Mouse (Mus musculus) intestine, postnatal 0 days (tissue): ENCODE data around the gene Gale. TPM values are rescaled to one million over a fixed set of nuclear protein-coding genes. Genes with fewer than 3 reads are reported as not detected.

Experiments used
- ATAC-seq: fragments of 200-750 bp; cut with Nextera tagmentation; 2 replicates; pipeline ENCODE4 v1.8.0; 2017; ENCODE audit warnings: mild to moderate bottlenecking, moderate TSS enrichment, moderate library complexity
- H3K27ac ChIP-seq: fragments of 300-500 bp; sonication (generic); 2 replicates; pipeline ENCODE4 v1.5.1; 2014; ENCODE audit warnings: mild to moderate bottlenecking, low read depth, low read length, moderate library complexity
- H3K27me3 ChIP-seq: fragments of 300-500 bp; sonication (generic); replicated peaks from 2 replicates; pipeline ENCODE4 v1.6.1; 2014; ENCODE audit warnings: low read length, mixed read lengths; ENCODE audit not compliant: control insufficient read depth, insufficient read depth
- H3K36me3 ChIP-seq: fragments of 300-500 bp; sonication (generic); 2 replicates; pipeline ENCODE4 v1.6.1; 2014; ENCODE audit warnings: mild to moderate bottlenecking, moderate library complexity; ENCODE audit not compliant: control insufficient read depth, insufficient read depth
- H3K4me1 ChIP-seq: fragments of 300-500 bp; sonication (generic); replicated peaks from 2 replicates; pipeline ENCODE4 v1.6.1; 2014; ENCODE audit warnings: antibody characterized with exemption, low read length, mixed read lengths; ENCODE audit not compliant: control insufficient read depth, insufficient read depth
- H3K4me2 ChIP-seq: fragments of 300-500 bp; sonication (generic); replicated peaks from 2 replicates; pipeline ENCODE4 v1.6.1; 2014; ENCODE audit warnings: low read depth, mild to moderate bottlenecking, moderate library complexity
- H3K4me3 ChIP-seq: fragments of 300-500 bp; sonication (generic); 2 replicates; pipeline ENCODE4 v1.5.1; 2014; ENCODE audit warnings: low read depth, low read length
- H3K9ac ChIP-seq: fragments of 300-500 bp; sonication (generic); 2 replicates; pipeline ENCODE4 v1.6.1; 2014; ENCODE audit warnings: mild to moderate bottlenecking, low read depth, low read length
- H3K9me3 ChIP-seq: fragments of 300-500 bp; sonication (generic); 2 replicates; pipeline ENCODE4 v1.6.1; 2016; ENCODE audit warnings: mixed run types; ENCODE audit not compliant: control insufficient read depth
- CTCF ChIP-seq: sonication (generic); IDR thresholded peaks from 2 replicates; pipeline ENCODE4 v1.5.1; 2016; ENCODE audit warnings: low read depth, mild to moderate bottlenecking, control low read depth, antibody characterized with exemption, moderate library complexity
- WGBS: fragments of 180-500 bp; shearing (Covaris S2); extraction: QIAGEN DNeasy Blood & Tissue Kit; methylation state at CpG from one replicate; pipeline ENCODE4 v1.1.7; 2014; 5-methylcytosine and 5-hydroxymethylcytosine counted together
- polyA plus RNA-seq: library from polyadenylated mRNA; unstranded; fragments of >200 nt; fragmentation: Nextera tagmentation; extraction: Ambion mirVana; gene quantifications from 2 replicates; pipeline ENCODE4 v1.2.1, GENCODE M21; 2015

Gale gene
- polyA plus RNA-seq, 1 experiment from 2014 or later: 131 TPM

DNA sequence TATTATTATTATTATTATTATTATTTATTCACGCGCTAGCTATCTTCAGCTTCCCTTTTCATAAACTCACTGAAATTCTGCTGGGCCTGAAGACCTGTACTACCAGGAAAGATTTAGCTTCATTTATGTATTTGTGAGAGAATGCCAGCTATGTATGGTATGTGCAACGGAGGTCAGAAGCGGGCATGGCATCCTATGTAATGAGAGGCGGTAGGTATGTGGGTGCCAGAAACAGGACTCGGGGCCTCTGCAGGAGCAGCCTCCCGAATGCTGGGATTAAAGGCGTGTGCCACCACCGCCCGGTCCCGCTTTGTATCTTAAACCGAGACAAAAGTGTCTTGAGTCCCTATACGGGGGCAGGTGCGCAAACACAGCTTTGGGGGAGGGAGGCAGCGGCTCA lies 581 bp upstream of the Gale start:
- no peaks in the 10 kb centered on the region for H3K9me3 ChIP-seq
- 0 out of 2 replicates have a peak, but pooled peaks cover 4% of the 10 kb centered on the region for H3K4me1 ChIP-seq
- peaks cover 49% of the 10 kb centered on the region for H3K36me3 ChIP-seq
- TF ChIP-seq CTCF: no peak
- peak overlapping the region; percentile 89 for H3K27ac ChIP-seq
- H3K27me3 ChIP-seq: no peaks in the 10 kb centered on the region
- peak overlapping the region; percentile 97 for H3K4me2 ChIP-seq
- peak overlapping the region; percentile 78 for H3K9ac ChIP-seq
- H3K4me3 ChIP-seq: peak overlapping the region; percentile 70
- ATAC-seq: no peak
- 6% methylated on average over 15 of the region's 15 CpGs for WGBS

DNA sequence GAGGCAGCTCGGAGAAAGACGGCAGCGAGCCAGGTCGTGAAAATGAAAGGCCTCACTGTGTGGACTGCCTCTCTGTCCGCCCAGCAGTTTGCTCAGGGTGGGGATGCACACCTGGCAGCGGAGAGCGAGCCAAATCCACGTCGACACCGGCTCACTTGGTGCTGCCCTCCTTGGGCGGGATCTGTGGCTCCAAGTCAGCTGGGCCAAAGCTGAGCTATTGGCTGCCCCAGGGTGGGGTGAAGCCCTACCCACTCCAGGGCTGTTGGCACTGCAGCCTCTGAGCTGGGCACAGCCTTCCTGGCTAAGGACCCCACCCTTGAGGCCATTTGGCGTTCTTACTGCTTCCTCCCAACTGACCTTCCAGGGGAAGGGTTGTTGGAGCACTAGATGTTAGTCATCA lies 899 bp downstream of the Gale start:
- H3K9me3 ChIP-seq: no peaks in the 10 kb centered on the region
- WGBS: 2% methylated on average over 12 of the region's 12 CpGs
- H3K4me3 ChIP-seq: peak overlapping the region; percentile 70
- peak overlapping the region; percentile 97 for H3K4me2 ChIP-seq
- peak overlapping the region; percentile 89 for H3K27ac ChIP-seq
- H3K4me1 ChIP-seq: no peaks in the 10 kb centered on the region
- H3K36me3 ChIP-seq: peaks cover 57% of the 10 kb centered on the region
- no peaks in the 10 kb centered on the region for H3K27me3 ChIP-seq
- TF ChIP-seq CTCF: peak; percentile 32
- peak; percentile 67 for ATAC-seq
- peak overlapping the region; percentile 78 for H3K9ac ChIP-seq

DNA sequence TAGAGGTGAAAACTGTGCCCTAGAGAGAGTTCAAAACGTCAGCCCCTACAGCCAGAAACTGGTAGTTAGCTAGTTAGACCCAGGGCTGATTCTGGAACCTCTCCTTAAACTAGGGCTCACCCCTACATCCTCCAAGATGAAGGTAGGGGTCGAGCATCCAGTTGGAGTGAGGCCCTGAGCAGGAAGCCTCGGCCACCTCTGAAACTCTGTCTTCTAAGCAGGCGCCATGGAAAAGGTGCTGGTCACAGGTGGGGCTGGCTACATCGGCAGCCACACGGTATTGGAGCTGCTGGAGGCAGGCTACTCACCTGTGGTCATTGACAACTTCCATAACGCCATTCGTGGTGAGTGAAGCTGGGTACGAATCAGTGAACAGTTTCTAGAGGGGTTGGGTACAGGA lies 1.6 kb downstream of the Gale start:
- H3K4me1 ChIP-seq: no peaks in the 10 kb centered on the region
- TF ChIP-seq CTCF: no peak
- H3K36me3 ChIP-seq: peaks cover 57% of the 10 kb centered on the region
- H3K27me3 ChIP-seq: no peaks in the 10 kb centered on the region
- H3K9ac ChIP-seq: peak overlapping the region; percentile 31; the same call in 1 of the 2 replicates
- peak overlapping the region; percentile 97 for H3K4me2 ChIP-seq
- no peak overlapping the region for H3K4me3 ChIP-seq
- peak overlapping the region; percentile 89 for H3K27ac ChIP-seq
- WGBS: 73% methylated on average over 9 of the region's 9 CpGs
- no peak for ATAC-seq
- H3K9me3 ChIP-seq: no peaks in the 10 kb centered on the region

DNA sequence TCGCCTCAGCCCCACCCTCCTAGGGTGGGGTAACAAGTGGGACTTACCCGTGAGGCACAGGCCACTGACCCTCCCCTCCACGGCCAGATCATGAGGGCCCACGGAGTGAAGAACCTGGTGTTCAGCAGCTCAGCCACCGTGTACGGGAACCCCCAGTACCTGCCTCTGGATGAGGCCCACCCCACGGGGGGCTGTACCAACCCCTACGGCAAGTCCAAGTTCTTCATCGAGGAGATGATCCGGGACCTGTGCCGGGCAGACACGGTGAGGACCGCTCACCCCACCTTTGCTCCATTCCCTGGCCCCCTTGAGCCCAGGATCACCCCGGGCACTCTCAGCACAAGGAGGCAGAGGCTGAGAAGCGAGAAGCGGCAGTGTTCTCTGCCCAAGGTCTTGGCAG lies 2.8 kb downstream of the Gale start:
- H3K9ac ChIP-seq: no peak overlapping the region
- no peak for ATAC-seq
- H3K4me1 ChIP-seq: no peaks in the 10 kb centered on the region
- TF ChIP-seq CTCF: no peak
- no peak overlapping the region for H3K4me3 ChIP-seq
- 89% methylated on average over 16 of the region's 16 CpGs for WGBS
- H3K27me3 ChIP-seq: no peaks in the 10 kb centered on the region
- H3K4me2 ChIP-seq: no peak overlapping the region
- no peaks in the 10 kb centered on the region for H3K9me3 ChIP-seq
- H3K36me3 ChIP-seq: peaks cover 55% of the 10 kb centered on the region
- H3K27ac ChIP-seq: no peak overlapping the region

DNA sequence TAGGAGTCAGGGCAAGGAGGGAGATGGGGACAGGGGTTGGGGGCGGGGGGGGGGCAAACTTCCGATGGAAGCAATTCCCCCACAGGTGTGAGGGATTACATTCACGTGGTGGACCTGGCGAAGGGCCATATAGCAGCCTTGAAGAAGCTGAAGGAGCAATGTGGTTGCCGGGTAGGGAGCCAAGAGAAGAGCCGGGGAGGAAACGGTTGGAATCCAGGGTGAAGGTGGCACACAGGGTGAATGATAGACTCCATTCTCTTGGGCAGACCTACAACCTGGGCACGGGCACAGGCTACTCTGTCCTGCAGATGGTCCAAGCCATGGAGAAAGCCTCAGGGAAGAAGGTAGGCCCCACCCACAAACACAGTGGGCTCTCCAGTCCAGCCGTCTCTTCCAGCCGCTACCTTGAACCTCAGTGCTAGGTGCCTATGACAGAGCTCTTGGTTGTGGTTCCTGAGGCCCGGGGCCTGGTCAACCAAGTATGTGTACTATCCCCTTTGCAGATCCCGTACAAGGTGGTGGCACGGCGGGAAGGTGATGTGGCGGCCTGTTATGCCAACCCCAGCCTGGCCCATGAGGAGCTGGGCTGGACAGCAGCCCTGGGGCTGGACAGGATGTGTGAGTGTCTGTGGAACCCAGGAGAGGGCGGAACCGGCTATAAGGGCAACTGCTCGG lies 3.7 kb downstream of the Gale start:
- no peak overlapping the region for H3K27ac ChIP-seq
- H3K4me3 ChIP-seq: no peak overlapping the region
- no peaks in the 10 kb centered on the region for H3K9me3 ChIP-seq
- no peak for TF ChIP-seq CTCF
- 85% methylated on average over 18 of the region's 18 CpGs for WGBS
- H3K36me3 ChIP-seq: peaks cover 46% of the 10 kb centered on the region
- H3K4me2 ChIP-seq: no peak overlapping the region
- H3K27me3 ChIP-seq: no peaks in the 10 kb centered on the region
- no peak overlapping the region for H3K9ac ChIP-seq
- ATAC-seq: no peak
- H3K4me1 ChIP-seq: peaks cover 5% of the 10 kb centered on the region; the same call in 1 of the 2 replicates

DNA sequence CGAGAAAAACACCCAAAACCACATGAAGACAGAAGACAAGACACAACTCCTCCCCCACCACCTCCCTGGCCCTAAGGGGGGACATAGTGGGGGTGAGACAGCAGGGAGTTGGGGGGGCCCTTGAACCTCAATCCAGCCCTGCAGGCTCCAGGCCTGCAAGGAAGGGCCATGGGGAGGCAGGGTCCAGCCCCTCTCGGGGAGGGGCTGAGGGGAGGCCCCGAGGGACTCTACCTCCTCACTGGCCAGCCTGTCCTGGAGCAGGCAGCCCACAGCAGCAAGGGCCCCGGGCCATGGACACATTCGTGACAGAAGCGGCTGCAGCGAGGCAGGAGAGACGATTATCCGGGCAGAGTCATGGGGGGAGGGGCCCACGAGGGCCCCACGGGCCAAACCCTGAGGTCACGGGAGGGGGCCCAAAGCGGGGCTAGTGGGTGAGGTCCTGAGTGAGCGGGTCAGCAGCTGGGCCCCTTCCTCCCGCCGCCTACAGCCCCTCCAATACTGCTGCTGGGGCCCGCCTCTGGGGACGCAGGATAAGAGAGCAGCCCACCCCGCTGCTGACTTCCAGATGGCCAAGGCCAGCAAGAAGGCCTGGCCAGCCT lies 4.8 kb downstream of the Gale start:
- WGBS: 75% methylated on average over 18 of the region's 19 CpGs
- Histone ChIP-seq H3K36me3 (peaks cover 46% of the 10 kb centered on the region), H3K9me3 (no peaks in the 10 kb centered on the region), H3K4me3 (no peak overlapping the region), H3K27ac (no peak overlapping the region), H3K27me3 (no peaks in the 10 kb centered on the region), H3K4me1 (peaks cover 10% of the 10 kb centered on the region), H3K4me2 (no peak overlapping the region), H3K9ac (no peak overlapping the region)
- no peak for ATAC-seq
- no peak for TF ChIP-seq CTCF
